Mouse (Mus musculus): ENCODE data around the gene Sema6d. TPM values are rescaled to one million over a fixed set of nuclear protein-coding genes. Genes with fewer than 3 reads are reported as not detected.

The Sema6d gene
- total and polyA plus RNA-seq, 3 experiments = 13.8 to 16.4 (median 14.0) TPM

- 90% methylated on average over 3 of the region's 3 CpGs for WGBS
- H3K9ac ChIP-seq (ENCODE audit: low read depth, low read length) = no peak overlapping the region
- DNase-seq = no peak
- no peak overlapping the region for H3K4me3 ChIP-seq
- intact Hi-C loops (cut with DNase I) = no loop called here
- no peaks in the 10 kb centered on the region for H3K36me3 ChIP-seq (ENCODE audit: control insufficient read depth, insufficient read depth, low read length)
- H3K27ac ChIP-seq = no peak overlapping the region
- no peaks in the 10 kb centered on the region for H3K27me3 ChIP-seq (ENCODE audit: control insufficient read depth, insufficient read depth, low read length)
- no peaks in the 10 kb centered on the region for H3K79me2 ChIP-seq (replicated peaks; ENCODE audit: control insufficient read depth, insufficient read depth, low read length)
- H3K4me1 ChIP-seq (ENCODE audit: control insufficient read depth, insufficient read depth, low read length) = no peaks in the 10 kb centered on the region; the same call in 1 of the 2 replicates
- no peak for TF ChIP-seq CTCF (IDR thresholded peaks at IDR 0.05)
- no peak for TF ChIP-seq EP300 (IDR thresholded peaks at IDR 0.05; ENCODE audit: insufficient read depth, low read depth, low read length)
These were observed 340.9 kb downstream of the Sema6d start for GRCm38 (mm10) chr2:124430708-124431107.

DNA sequence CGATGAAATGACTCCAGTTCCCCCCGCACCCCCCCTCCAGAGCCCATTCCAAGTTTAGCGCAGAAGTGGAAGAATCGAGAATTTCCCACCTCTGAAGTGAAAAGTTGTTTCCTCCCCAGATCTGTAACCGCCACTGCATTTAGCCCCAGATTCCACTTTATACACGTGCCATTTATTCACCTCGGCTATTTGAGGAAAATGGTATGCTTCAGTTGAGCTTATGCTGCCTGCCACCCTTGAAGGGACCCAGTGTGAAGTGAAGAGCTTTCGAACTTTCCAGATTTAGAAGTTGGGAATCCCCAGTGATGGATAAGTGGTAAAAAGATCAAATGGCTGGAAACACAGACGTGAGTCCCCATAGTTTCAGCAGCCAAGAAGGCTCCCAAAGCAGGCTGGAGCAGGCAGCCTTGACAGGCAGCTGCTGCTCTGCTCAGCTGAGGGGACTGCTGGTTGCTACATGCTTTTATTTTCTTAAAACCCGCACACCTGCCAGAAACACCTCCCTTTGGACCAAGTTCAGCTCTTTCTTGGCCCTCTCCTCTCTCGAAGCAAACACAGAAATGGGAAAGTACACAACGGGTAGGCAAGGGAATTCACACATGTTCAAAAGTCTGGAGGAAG lies 345.7 kb downstream of the Sema6d start:
- Histone ChIP-seq H3K27ac (no peak overlapping the region), H3K9ac (ENCODE audit: low read depth, low read length) (no peak overlapping the region)

DNA sequence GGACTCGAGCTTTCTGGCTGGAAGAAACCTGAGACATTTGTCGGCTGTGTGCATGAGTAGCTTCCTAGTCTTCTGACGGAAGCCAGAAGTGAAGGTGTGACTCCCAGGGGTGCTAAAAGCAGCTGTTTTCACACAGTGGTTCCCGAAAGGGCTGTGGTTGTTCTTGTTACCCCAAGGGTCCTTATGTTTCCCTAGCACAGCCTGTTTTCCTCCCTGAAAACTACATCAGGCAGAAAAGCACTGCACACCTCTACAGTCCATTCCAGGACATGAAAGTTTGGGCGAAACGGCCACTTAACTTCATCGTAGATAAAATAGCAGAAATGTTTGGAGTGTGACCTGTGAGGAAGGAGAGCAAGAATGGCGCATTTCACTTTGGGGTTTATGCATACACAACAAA lies 346.9 kb downstream of the Sema6d start:
- 75% methylated on average over 8 of the region's 8 CpGs for WGBS

More for the DNA sequence above, 345.7 kb downstream of the Sema6d start:
- Histone ChIP-seq H3K79me2 (replicated peaks; ENCODE audit: control insufficient read depth, insufficient read depth, low read length) (no peaks in the 10 kb centered on the region), H3K27me3 (ENCODE audit: control insufficient read depth, insufficient read depth, low read length) (no peaks in the 10 kb centered on the region), H3K4me3 (no peak overlapping the region), H3K36me3 (ENCODE audit: control insufficient read depth, insufficient read depth, low read length) (no peaks in the 10 kb centered on the region), H3K4me1 (ENCODE audit: control insufficient read depth, insufficient read depth, low read length) (no peaks in the 10 kb centered on the region; the same call in 1 of the 2 replicates)
- TF ChIP-seq POLR2A (IDR thresholded peaks at IDR 0.05; ENCODE audit: insufficient read depth, low read depth, low read length) (no peak), EP300 (IDR thresholded peaks at IDR 0.05; ENCODE audit: insufficient read depth, low read depth, low read length) (no peak), CTCF (IDR thresholded peaks at IDR 0.05) (no peak)
- WGBS = 81% methylated on average over 12 of the region's 12 CpGs
- intact Hi-C loops (cut with DNase I) = no loop called here
- DNase-seq = no peak

DNA sequence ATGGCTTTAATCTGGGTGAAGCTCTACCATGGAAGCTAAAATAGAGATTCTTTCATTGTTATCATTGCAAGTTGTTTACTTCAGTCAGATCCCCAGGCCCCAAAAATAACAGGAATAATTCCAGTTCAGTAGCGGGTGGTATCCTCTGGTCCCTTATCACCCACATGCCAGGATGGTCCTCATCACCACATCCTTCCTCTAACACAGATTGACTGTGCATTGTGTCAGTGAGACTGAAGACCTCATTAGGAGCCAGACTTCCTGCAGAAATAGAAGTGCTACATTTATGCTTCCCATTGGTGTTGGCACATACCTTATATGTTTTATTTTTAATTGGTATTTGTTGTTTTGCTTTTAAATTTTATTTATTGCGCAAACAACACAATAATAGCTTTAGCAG lies 354.4 kb downstream of the Sema6d start:
- 66% methylated on average over 2 of the region's 2 CpGs for whole genome bisulfite sequencing
- TF ChIP-seq CTCF (IDR thresholded peaks at IDR 0.05) (no peak), EP300 (IDR thresholded peaks at IDR 0.05; ENCODE audit: insufficient read depth, low read depth, low read length) (no peak), POLR2A (IDR thresholded peaks at IDR 0.05; ENCODE audit: insufficient read depth, low read depth, low read length) (no peak)

More for the DNA sequence above, 346.9 kb downstream of the Sema6d start:
- intact Hi-C loops (cut with DNase I) = no loop called here
- Histone ChIP-seq H3K27ac (no peak overlapping the region), H3K4me3 (no peak overlapping the region), H3K9ac (ENCODE audit: low read depth, low read length) (no peak overlapping the region), H3K79me2 (replicated peaks; ENCODE audit: control insufficient read depth, insufficient read depth, low read length) (no peaks in the 10 kb centered on the region), H3K4me1 (ENCODE audit: control insufficient read depth, insufficient read depth, low read length) (no peaks in the 10 kb centered on the region; the same call in 1 of the 2 replicates), H3K36me3 (ENCODE audit: control insufficient read depth, insufficient read depth, low read length) (no peaks in the 10 kb centered on the region), H3K27me3 (ENCODE audit: control insufficient read depth, insufficient read depth, low read length) (no peaks in the 10 kb centered on the region)
- no peak for DNase-seq
- TF ChIP-seq CTCF (IDR thresholded peaks at IDR 0.05) (no peak), EP300 (IDR thresholded peaks at IDR 0.05; ENCODE audit: insufficient read depth, low read depth, low read length) (no peak), POLR2A (IDR thresholded peaks at IDR 0.05; ENCODE audit: insufficient read depth, low read depth, low read length) (no peak)

GRCm38 (mm10) chr2:124455881-124456280 lies 366.1 kb downstream of the Sema6d start:
- Histone ChIP-seq H3K4me1 (ENCODE audit: control insufficient read depth, insufficient read depth, low read length) (peaks cover 3% of the 10 kb centered on the region), H3K36me3 (ENCODE audit: control insufficient read depth, insufficient read depth, low read length) (no peaks in the 10 kb centered on the region), H3K79me2 (replicated peaks; ENCODE audit: control insufficient read depth, insufficient read depth, low read length) (no peaks in the 10 kb centered on the region), H3K9ac (ENCODE audit: low read depth, low read length) (no peak overlapping the region), H3K4me3 (no peak overlapping the region), H3K27me3 (ENCODE audit: control insufficient read depth, insufficient read depth, low read length) (no peaks in the 10 kb centered on the region), H3K27ac (peak overlapping the region; percentile 20)
- 57% methylated on average over 2 of the region's 2 CpGs for WGBS
- peak in 1 of 2 experiments; percentile 18 for DNase-seq
- intact Hi-C loops (cut with DNase I) = no loop called here
- no peak for TF ChIP-seq EP300 (IDR thresholded peaks at IDR 0.05; ENCODE audit: insufficient read depth, low read depth, low read length)
- no peak for TF ChIP-seq CTCF (IDR thresholded peaks at IDR 0.05)

More for the DNA sequence above, 354.4 kb downstream of the Sema6d start:
- Histone ChIP-seq H3K27ac (no peak overlapping the region), H3K9ac (ENCODE audit: low read depth, low read length) (no peak overlapping the region), H3K36me3 (ENCODE audit: control insufficient read depth, insufficient read depth, low read length) (no peaks in the 10 kb centered on the region), H3K4me3 (no peak overlapping the region), H3K79me2 (replicated peaks; ENCODE audit: control insufficient read depth, insufficient read depth, low read length) (no peaks in the 10 kb centered on the region), H3K27me3 (ENCODE audit: control insufficient read depth, insufficient read depth, low read length) (no peaks in the 10 kb centered on the region), H3K4me1 (ENCODE audit: control insufficient read depth, insufficient read depth, low read length) (no peaks in the 10 kb centered on the region; the same call in 1 of the 2 replicates)
- intact Hi-C loops (cut with DNase I) = no loop called here
- DNase-seq = no peak

DNA sequence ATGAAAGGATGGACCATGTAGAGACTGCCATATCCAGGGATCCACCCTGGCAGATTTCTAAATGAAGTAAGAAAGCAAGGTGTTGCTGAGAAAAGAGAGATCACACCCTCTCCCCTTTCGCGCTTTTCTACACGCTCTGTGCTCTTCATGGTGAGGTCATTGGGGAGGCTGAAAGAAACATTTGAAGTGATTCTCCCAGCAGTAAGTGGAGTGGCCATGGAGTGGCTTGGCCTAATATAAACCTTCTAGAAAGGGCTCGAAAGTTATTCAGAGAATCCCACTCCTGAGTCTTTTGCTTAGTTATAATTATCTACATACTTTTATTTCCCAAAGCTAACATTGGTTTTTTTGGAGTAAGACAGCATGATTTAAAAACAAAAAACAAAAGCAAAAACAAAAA lies 367.2 kb downstream of the Sema6d start:
- 97% methylated on average over 4 of the region's 4 CpGs for WGBS
- H3K79me2 ChIP-seq (replicated peaks; ENCODE audit: control insufficient read depth, insufficient read depth, low read length) = no peaks in the 10 kb centered on the region
- no peak for DNase-seq
- peaks cover 5% of the 10 kb centered on the region; the same call in 1 of the 2 replicates for H3K36me3 ChIP-seq (ENCODE audit: control insufficient read depth, insufficient read depth, low read length)
- H3K27ac ChIP-seq = no peak overlapping the region
- H3K9ac ChIP-seq (ENCODE audit: low read depth, low read length) = no peak overlapping the region
- intact Hi-C loops (cut with DNase I) = no loop called here
- TF ChIP-seq POLR2A (IDR thresholded peaks at IDR 0.05; ENCODE audit: insufficient read depth, low read depth, low read length) (no peak), EP300 (IDR thresholded peaks at IDR 0.05; ENCODE audit: insufficient read depth, low read depth, low read length) (no peak)
- no peaks in the 10 kb centered on the region for H3K27me3 ChIP-seq (ENCODE audit: control insufficient read depth, insufficient read depth, low read length)
- H3K4me1 ChIP-seq (ENCODE audit: control insufficient read depth, insufficient read depth, low read length) = peaks cover 9% of the 10 kb centered on the region
- H3K4me3 ChIP-seq = no peak overlapping the region
